Mouse (Mus musculus) neutrophil, adult 5-6 weeks (primary cell): ENCODE measurements around the gene Gm42688. TPM values are rescaled to one million over a fixed set of nuclear protein-coding genes. Genes with fewer than 3 reads are reported as not detected.

Experiments
- ATAC-seq: fragments of 151-379, 151-347 bp; 2 replicates; pipeline ENCODE4 v1.8.0; 2017; ENCODE audit warnings: mild to moderate bottlenecking, moderate TSS enrichment; ENCODE audit not compliant: insufficient number of reproducible peaks, poor library complexity, low FRiP score, severe bottlenecking; ENCODE audit errors: extremely low read depth
- total RNA-seq: library from RNA; stranded (forward); fragments of 200-1000 nt; gene quantifications from 2 replicates; pipeline ENCODE4 v1.2.3, GENCODE M21; 2017

The Gm42688 gene
- total RNA-seq, 1 experiment from 2014 or later, result 7.6 TPM

DNA sequence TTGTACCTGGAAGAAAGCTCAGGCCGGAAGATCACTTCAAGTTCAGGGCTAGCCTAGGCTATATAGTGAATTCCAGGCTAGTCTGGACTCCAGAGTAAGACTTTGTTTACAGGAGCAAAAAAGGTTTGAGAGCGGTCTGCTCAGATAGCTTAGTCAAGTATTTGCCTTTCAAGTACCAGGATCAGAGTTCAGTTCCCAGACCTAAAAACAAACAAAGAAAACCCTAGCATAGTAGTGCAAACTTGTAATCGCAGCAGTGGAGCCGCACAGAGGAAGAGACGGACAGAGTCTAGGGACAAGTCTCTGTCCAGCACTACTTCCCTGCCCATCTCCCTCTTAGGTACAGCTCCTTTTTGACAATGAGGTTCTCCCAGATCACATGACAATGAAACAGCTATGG lies 21.2 kb upstream of the Gm42688 start:
- ATAC-seq, result no peak

DNA sequence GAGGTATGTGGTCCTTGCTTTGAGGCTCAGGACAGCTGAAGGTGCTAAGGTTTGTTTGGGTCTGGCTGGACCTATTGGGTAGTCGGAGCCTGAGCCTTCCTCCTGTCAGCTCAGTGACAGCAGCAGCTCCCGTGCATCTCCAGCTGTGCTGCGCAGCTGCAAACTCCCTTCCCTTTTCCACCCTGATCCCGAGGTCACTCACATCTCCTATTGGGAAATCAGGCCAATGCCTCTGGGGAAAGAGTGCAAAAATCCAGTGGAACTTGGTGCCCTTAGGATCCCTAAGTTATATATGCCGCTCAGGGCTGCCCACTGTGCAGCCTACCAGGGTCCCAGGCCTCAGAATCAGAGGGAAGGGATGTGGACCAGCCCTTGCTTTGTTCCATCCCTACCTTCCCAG lies 17.9 kb upstream of the Gm42688 start:
- ATAC-seq, result no peak

DNA sequence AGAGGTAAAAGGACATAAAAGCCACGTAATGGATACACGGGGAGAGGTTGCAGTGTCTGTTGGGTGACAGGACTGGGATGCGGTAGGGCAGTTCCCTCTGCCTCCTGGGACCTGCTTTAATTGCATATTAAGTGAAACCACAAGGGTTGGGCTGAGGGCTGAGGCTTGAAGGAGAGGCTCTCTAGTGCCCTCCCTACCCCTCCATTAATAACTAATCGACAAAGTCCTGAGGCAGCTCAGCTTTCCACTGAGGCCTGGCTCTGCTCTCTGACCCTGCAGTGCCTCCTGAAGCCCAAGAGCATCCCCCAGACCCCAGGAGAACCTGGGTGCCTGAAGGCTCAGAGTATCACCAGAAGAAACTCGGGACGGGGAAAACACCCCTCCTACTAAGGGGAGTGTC lies 16.9 kb upstream of the Gm42688 start:
- no peak for ATAC-seq

DNA sequence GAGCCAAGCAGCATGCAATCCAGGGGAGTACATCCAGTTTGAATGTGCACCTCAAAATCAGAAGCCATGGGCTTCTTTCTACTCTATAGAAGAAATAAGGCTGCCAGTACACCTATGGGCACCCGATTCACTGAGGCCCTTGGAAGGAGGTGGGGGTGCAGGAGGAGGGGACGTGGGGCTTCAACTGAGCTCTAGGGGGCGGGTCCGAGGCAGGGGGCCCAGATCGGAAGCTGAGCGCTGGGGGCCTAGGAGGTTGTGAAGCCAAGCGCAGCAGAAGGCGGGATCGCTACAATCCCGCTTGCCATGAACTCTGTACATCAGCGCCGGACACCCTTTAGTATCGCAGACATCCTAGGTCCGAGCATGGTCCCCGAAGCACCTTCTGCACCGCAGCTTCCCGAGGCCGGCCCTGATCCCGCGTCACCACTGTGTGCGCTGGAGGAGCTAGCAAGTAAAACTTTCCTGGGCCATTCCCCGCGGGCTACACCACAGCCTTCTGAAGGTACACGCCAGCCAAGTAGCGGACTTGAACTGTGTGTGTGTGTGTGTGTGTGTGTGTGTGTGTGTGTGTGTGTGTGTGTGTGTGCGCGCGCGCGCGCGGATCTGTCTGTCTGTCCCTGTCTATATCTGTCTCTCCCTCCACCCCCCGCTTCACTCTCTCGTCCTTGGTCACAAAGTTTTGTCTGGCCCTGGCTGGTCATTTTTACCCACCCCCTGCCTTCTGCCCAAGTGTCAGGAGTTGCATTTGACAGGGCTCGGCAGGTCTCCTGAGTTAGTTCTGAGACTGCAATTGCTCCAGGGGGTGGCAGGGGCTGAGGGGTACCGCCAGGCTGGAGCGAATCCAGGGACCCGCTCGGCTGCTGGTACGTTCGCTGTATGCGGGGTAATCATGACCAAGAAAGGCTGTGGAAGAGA lies 15.0 kb upstream of the Gm42688 start, which contains the start of gene Lbx2:
Lbx2 (plus strand) TSS at position 247 of the 915 bp plus-strand sequence.
- ATAC-seq, result no peak

DNA sequence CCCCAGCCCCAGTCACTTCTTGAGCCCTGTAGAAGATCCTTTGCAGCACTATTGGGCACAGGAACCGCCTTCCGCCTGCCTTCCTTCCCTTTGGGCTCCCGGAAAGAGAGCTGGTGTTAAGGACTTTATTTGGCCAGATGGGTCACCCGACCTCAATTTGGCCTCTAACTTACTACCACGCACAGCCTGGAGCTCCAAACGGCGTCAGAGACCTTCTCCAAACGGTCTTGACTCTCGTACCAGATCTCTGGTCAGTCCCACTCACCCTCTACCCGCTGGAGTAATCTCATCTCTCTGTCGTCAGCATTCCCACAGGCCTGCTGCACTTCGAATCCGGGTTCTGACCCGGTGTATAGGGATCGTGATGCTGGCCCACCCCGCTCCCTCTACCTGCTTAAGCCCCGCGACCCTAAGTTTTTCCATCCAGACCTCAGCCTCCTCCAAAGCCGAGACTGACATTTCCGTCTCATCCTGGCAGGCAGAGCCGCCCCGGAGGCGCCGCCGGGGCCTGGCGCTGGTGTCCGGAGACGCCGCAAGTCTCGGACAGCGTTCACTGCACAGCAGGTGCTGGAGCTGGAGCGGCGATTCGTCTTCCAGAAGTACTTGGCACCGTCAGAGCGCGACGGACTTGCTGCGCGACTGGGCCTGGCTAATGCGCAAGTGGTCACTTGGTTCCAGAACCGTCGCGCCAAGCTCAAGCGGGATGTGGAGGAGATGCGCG lies 14.1 kb upstream of the Gm42688 start:
- ATAC-seq, result no peak

DNA sequence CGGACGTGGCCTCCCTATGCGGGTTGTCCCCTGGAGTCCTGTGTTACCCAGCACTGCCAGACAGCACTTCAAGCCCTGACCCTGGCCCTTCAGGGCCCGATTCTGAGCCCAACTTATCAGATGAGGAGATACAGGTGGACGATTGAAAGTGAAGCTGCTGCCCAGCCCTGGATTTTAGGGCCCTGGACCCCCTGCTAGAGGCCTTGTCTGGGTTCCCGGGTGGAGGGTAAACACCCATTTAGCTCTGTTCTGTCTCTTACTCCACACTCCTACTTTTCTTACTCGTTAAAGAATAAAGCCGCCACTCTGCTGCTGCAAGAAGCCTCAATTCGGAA lies 13.5 kb upstream of the Gm42688 start:
- no peak for ATAC-seq

DNA sequence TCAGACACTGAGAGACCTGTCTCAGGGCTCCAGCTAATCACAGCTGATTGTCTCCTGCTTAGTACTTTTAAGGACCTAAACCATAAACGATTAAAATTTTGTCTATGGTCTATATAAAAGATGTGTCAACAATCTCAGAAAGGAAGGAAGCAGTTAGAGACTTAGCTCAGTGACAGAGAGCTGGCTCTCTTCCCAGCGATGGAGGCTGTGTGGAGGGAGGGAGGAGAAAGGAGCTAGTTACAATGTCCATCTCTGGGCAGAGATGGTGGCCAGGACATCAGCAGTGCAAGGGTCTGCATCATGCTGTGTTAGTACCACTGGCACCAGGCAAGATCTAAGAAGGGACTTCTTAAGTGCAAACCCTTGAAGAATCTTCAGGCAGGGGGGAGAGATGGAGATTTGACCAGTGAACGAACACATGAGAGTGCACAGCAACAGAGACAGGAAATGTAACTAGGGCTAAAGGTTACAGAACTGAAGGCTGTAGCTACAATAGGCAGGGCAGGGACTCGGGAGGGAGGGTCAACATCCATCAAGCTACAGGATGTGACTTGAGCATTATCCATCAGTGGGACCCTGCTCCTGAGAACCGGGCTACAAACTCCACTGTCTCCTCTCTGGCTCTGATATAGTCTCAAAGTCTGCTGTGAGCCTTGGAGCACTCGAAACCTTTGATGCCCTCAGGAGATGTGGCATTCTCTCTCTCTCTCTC lies 8.8 kb upstream of the Gm42688 start:
- no peak for ATAC-seq

DNA sequence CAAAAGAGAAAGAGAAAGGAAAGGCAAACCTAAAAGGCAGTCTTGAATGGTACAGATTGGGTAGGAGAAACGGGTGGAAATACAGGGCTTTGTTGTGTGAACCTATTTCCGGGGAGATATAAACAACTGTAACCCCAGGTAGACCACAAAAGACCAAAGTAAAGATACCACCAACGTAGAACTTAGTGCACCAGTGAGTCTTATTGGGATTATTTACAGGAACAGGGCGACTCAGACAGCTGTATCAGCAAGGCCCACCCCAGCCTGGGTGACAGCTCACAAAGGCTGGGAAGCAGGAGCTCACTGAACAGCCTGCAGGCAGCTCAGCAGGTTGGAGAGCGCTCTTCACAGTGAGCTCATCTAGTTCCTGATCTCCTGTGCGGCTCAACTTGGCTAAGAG lies 5.4 kb upstream of the Gm42688 start:
- ATAC-seq, result 0 out of 2 replicates have a peak, but pooled peaks have one; percentile 33

DNA sequence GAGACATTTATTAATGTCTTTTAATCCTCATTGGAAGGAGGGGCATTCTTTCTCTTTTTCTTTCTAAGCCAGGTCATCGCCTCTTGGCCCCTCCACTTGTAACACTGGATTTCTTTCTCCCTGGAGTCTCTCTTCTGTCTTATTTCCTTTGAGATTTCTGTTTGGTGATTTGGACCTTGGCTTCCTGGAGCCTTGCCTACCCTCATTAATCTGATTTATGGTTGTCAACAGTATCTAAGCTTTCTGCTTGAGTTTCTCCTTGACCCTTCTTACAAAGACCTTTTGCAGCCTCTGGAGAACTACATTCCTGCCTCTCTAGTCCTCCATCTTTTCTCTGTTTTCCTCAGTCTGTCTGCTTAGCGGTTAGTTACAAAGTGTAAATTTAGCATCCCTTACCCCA lies 3.0 kb upstream of the Gm42688 start:
- ATAC-seq, result no peak

DNA sequence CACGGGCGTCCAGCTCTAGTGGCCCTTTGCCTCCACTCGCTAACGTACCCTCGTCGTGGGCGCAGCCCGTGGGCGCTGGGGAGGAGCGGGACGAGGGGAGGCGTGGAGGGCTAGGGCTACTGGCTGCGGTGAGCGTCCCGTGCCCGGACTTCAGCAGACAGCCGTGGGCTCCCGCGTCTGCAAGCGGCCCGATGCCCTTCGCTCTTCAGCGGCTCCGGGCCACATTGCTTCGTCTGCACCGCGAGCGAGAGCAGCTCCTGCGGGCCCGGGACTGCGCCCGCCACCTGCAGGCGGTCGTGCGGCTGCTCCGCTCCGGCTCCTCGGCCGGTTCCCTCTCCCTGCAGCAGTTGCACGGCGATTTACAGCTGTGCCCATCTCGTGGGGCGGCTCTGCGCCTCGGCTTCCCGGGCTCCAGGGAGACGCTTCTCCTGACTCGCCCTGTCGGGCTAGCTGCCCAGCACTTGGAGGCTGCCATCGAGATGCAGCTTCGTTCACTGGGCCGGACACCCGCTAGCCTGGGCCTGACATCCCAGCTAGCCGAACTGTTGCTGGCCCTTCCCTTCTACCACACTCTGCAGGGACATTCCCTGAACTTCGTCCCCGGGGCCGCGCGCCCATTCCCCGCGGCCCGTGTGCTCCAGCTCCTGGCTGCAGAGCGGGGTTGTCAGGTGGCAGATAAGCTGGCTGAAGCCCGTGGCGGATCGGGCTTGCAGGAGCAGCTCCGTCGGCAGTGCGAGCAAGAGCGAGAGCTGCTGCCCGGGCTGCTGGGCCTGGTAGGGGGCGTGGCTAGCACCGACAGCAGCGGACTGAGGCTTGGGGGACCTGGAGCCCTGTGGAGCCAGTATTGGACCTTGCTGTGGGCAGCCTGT lies 505 bp downstream of the Gm42688 start:
- peak; percentile 45; the same call in 1 of the 2 replicates for ATAC-seq

DNA sequence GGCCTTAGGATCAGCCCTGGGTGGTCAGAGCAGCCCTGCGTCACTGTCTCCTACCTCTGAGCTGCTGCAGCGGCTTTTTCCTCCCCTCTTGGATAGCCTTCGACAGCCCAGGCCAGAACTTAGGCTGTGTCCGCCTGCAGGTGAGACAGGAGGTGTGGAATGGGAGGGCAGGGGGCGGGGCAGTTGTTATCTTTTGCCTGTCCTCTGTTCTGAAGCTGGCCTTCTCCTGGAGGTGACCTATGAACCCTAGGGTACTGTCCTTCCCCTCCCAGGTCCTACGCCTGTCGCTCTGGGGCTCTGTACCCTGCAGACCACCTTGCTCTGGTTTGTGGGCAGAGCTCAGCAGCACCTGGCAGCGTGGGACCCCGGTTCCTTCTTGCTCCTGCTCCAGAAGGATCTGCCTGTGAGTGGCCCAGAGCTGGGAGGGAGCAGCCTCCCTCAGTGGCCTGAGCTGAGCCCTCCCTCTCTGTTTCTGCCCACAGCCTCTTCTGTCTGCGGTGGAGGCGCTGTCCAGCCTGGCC lies 1.8 kb downstream of the Gm42688 start:
- ATAC-seq, result no peak

DNA sequence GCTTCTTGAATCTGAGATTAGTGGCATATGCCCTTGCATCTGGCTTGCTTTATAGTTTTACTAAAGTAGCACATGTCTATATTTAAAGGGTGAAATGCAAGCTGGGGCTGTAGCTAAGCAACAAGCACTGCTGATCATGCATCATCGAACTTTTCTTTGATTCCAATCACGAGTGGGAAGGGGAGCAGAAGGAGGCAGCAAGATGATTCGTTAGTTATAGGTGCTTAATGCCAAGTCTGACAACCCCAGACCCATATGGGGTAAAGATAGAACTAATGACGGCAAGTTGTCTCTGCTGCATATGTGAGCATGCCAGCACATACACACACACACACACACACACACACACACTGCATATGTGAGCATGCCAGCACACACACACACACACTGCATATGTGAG lies 2.7 kb downstream of the Gm42688 start:
- no peak for ATAC-seq

DNA sequence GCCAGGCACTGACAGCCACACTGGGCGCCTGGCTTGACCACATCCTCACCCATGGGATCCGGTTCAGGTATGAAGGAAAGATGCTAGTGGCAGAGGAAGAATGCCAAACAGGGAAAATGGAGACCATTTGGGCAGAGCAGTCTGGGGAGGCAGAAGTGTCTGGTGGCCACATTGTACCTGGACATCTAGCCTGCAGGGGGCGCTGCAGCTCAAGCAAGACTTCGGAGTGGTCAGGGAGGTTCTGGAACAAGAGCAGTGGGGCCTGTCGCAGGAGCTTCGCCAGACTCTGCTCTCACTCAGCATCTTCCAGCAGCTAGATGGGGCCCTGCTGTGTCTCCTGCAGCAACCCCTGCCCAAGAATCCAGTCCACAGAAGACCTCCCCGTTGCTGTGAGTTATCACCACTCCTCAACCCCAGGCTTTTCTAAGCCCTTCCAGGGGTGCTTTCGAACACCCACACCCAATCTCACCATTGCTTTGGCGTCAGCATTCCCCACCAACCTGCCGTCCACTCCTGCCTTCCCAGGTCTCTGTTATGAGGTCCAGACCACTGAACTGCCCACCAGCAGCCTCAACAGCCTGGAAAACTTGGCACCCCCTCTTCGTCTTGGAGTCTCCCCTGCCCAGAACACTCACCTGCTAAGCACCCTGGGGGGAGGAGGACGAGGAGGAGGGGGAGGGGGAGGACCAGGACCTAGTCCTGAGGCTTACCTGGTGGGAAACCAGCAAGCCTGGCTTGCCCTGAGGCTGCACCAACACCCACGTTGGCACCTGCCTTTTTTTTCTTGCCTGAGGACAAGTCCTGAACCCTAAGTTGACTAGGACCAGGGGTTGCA lies 6.4 kb downstream of the Gm42688 start:
- peak; percentile 80 for ATAC-seq

DNA sequence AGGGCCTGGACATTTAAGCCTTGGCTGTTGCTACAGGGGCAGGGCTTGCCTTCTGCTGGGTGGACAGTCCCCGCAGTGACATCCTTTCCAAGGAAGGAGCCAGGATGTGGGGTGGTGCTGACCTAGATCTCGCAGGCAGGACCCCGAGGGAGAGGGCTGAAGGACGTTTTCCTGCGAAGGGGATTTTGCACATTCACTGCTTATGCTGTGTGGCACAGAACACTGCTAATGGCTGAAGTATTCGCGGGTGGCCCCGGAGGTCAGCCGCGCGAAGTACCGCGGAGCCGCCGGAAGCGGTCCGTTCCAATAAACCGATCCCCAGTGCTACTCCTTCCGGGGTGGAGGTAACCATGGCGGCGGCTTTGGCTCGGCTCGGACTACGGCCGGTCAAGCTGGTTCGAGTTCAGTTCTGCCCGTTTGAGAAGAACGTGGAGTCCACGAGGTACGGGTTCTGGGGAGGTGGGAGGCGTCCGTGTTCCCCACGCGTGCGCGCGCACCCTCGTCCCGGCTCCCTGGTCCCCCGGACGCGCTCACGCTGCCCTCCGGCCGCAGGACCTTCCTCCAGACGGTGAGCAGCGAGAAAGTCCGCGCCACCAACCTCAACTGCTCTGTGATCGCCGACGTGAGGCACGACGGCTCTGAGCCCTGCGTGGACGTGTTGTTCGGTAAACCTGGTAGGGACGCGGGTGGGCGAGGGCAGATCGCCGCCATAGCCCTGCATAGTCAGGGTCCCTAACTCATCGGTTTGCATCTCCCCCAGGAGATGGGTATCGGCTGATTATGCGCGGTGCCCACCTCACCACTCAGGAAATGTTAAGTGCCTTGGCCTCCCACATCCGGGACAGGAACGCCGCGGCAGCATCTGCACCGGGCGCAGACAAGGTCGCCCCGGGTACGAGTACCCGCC lies 7.6 kb downstream of the Gm42688 start, which contains the start of gene Mrpl53:
Mrpl53 (plus strand) TSS at position 279 of the 907 bp plus-strand sequence.
- peak; percentile 74 for ATAC-seq

DNA sequence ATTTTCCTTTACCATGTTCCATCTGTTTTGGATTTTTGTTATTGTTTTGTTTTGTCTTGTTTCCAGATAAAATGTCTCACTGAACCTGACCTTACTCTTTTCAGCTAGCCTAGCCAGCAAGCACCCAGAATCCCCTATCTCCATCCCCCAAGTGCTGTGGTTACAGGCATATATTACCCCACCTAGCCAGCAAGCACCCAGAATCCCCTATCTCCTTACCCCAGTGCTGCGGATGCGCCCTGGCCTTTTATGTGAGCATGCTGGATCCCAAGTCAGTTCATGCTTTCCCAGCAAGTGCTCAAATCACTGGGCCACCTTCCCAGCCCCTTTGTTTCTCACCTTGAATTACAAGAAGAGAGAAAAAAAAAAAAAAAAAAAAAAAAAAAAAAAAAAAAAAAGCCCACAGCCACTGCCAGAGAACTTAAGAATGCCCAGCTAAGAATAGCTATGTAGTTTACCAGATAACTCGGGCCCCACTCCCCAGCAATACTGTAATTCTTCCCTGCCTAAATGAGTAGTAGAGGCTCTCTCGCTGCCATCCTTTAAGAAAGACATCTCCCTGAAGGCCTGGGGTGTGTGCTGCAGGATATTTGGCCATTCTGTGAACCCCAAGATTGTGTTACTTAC lies 10.2 kb downstream of the Gm42688 start:
- no peak for ATAC-seq

DNA sequence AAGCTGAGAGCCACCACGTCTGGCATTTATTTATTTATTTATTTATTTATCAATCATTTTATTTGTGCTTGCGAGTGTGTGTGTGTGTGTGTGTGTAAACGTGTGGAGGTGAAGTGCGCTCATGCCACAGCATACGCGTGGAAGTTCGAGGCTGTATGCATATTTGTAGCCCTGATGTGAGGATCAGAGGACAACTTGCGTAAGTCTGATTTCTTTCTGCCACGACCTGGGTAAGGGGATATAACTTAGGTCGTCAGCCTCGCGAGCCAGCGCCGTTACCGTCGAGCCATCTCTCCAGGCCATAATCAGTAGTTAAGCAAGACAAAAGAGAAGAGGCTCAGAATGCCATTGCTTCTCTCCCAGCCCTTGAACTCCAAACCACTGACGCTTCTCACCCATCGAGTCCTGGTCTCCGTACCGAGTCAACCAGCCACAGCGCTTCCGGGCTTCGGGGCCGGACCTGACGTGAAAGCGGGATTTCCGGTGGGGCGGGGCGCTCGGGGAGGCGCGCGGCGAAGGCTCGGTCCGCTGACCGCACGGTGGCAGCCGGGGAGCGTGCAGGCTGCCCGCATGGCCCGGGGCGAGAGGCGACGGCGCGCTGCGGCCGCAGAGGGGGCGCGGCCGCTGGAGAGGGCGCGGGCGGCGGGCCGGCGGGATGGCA lies 13.7 kb downstream of the Gm42688 start, which contains the start of gene Mogs:
Mogs (plus strand) TSS at position 486 of the 661 bp plus-strand sequence.
- peak; percentile 88 for ATAC-seq
